Comparison of ENCODE assay signal across 8 mouse cellular contexts in the genomic region with DNA sequence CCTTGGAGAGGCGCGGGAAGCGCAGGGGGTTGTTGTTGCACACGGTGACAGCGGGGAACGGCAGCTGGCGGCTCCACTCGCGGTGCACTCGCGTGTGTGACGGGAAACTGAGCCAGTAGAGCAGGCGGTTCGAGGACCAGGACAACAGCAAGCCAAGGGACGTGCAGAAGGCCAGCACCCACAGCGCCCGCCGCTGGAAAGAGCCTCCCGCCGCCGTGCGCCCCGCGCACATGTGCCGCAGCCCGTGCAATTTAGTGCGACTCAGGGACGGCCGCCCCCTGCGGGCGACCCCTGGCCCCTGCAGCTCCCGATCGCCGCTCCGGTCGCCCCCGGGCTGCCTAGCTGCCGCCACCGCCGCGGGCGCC.
DNase-seq lines count a peak whose midpoint lies in the region; ATAC-seq lines count a peak whose summit lies in the region.

No protein-coding gene starts in this region.

- WGBS in kidney, embryonic 14.5 days, result under 1% methylated on average over 39 of the region's 42 CpGs
- under 1% methylated on average over 39 of the region's 42 CpGs for WGBS in forebrain, embryonic 11.5 days
- WGBS in hindbrain, embryonic 12.5 days, result under 1% methylated on average over 39 of the region's 42 CpGs

- H3K36me3 ChIP-seq in kidney, embryonic 14.5 days (ENCODE audit: control insufficient read depth, insufficient read depth, low read length), result no peaks in the 10 kb centered on the region
- H3K36me3 ChIP-seq in forebrain, embryonic 11.5 days (ENCODE audit: control insufficient read depth, insufficient read depth, low read length), result no peaks in the 10 kb centered on the region
- no peaks in the 10 kb centered on the region for H3K36me3 ChIP-seq in hindbrain, embryonic 12.5 days

- intact Hi-C loops in left cerebral cortex, postnatal 25 days (cut with DNase I), result loop anchor here (2.0 to 5.0 kb wide), 4 partner anchors 57 to 245 kb away; no protein-coding TSS in a partner anchor

- peak overlapping the region; percentile 62 for H3K4me3 ChIP-seq in kidney, embryonic 14.5 days (ENCODE audit: low read length)
- H3K4me3 ChIP-seq in forebrain, embryonic 11.5 days (ENCODE audit: low read depth, low read length), result peak overlapping the region; percentile 50
- H3K4me3 ChIP-seq in hindbrain, embryonic 12.5 days, result peak overlapping the region; percentile 67

- H3K27ac ChIP-seq in kidney, embryonic 14.5 days (ENCODE audit: low read depth, low read length), result no peak overlapping the region
- no peak overlapping the region for H3K27ac ChIP-seq in forebrain, embryonic 11.5 days (ENCODE audit: low read depth, low read length)
- peak overlapping the region; percentile 74 for H3K27ac ChIP-seq in hindbrain, embryonic 12.5 days

- H3K9ac ChIP-seq in kidney, embryonic 14.5 days (ENCODE audit: low read depth, low read length), result peak overlapping the region; percentile 77
- peak overlapping the region; percentile 57 for H3K9ac ChIP-seq in forebrain, embryonic 11.5 days (ENCODE audit: low read length)
- H3K9ac ChIP-seq in hindbrain, embryonic 12.5 days, result peak overlapping the region; percentile 74

- H3K4me1 ChIP-seq in kidney, embryonic 14.5 days (ENCODE audit: control insufficient read depth, insufficient read depth, low read length), result 0 out of 2 replicates have a peak, but pooled peaks cover 3% of the 10 kb centered on the region
- peaks cover 3% of the 10 kb centered on the region; the same call in 1 of the 2 replicates for H3K4me1 ChIP-seq in forebrain, embryonic 11.5 days (replicated peaks; ENCODE audit: control insufficient read depth, insufficient read depth, low read length)
- peaks cover 20% of the 10 kb centered on the region for H3K4me1 ChIP-seq in hindbrain, embryonic 12.5 days

- peak; percentile 61 for ATAC-seq in kidney, embryonic 14.5 days (ENCODE audit: low FRiP score, low TSS enrichment)
- ATAC-seq in forebrain, embryonic 11.5 days (replicated peaks; ENCODE audit: low FRiP score), result peak; percentile 66; the same call in 1 of the 2 replicates
- ATAC-seq in hindbrain, embryonic 12.5 days (ENCODE audit: low FRiP score), result peak; percentile 39

- H3K27me3 ChIP-seq in kidney, embryonic 14.5 days (ENCODE audit: control insufficient read depth, insufficient read depth, low read length), result peaks cover 18% of the 10 kb centered on the region
- peaks cover 12% of the 10 kb centered on the region for H3K27me3 ChIP-seq in forebrain, embryonic 11.5 days (ENCODE audit: control insufficient read depth, insufficient read depth, low read length)
- peaks cover 44% of the 10 kb centered on the region for H3K27me3 ChIP-seq in hindbrain, embryonic 12.5 days

- H3K4me2 ChIP-seq in kidney, embryonic 14.5 days (replicated peaks; ENCODE audit: low read depth, low read length), result peak overlapping the region; percentile 97
- peak overlapping the region; percentile 96 for H3K4me2 ChIP-seq in forebrain, embryonic 11.5 days (ENCODE audit: low read depth, low read length, severe bottlenecking)
- peak overlapping the region; percentile 98 for H3K4me2 ChIP-seq in hindbrain, embryonic 12.5 days (replicated peaks)

- DNase-seq in kidney, adult 11 months, result no peak
- DNase-seq in adrenal gland, postnatal 36 days, result peak; percentile 25 to 39
- peak; percentile 82 for DNase-seq in forebrain, embryonic 11.5 days (ENCODE audit: low spot score)
- DNase-seq in left cerebral cortex, postnatal 25 days (ENCODE audit: low spot score in 2 of 2), result peak; percentile 59 to 77
- peak; percentile 73 for DNase-seq in neural tube, embryonic 10.5 days (ENCODE audit: extremely low spot score, low spot score)
- DNase-seq in T-cell, adult 2 months (ENCODE audit: low spot score), result no peak

- H3K9me3 ChIP-seq in kidney, embryonic 14.5 days (ENCODE audit: control insufficient read depth, low read length), result no peaks in the 10 kb centered on the region
- no peaks in the 10 kb centered on the region for H3K9me3 ChIP-seq in forebrain, embryonic 11.5 days (ENCODE audit: control insufficient read depth, low read length)
- no peaks in the 10 kb centered on the region for H3K9me3 ChIP-seq in hindbrain, embryonic 12.5 days (replicated peaks)

Comparison
In these comparisons a context has a peak if more than half of its experiments do, and no peak if none do; other contexts are left out.
1. DNase-seq: peak in adrenal gland, postnatal 36 days (2 of 2), forebrain, embryonic 11.5 days (single experiment), left cerebral cortex, postnatal 25 days (2 of 2) and neural tube, embryonic 10.5 days (single experiment); none in kidney, adult 11 months (single experiment) and T-cell, adult 2 months (single experiment).
2. Peak in every context shown above with its lines, with median percentiles within 50 percentile points of each other: ATAC-seq, H3K4me2 ChIP-seq, H3K4me3 ChIP-seq and H3K9ac ChIP-seq.